Mouse (Mus musculus) midbrain, embryonic 16.5 days (tissue): ENCODE measurements around the gene Taf5. TPM values are rescaled to one million over a fixed set of nuclear protein-coding genes. Genes with fewer than 3 reads are reported as not detected.

Experiments used
- polyA plus RNA-seq: library from polyadenylated mRNA; unstranded; fragments of >200 nt; fragmentation: Nextera tagmentation; extraction: Ambion mirVana; gene quantifications from 2 replicates; pipeline ENCODE4 v1.2.1, GENCODE M21; 2015

Taf5 gene
- polyA plus RNA-seq, 1 experiment from 2014 or later: 5.1 TPM

Other genes starting within 250 kb of the Taf5 start
- 424 and 528 TPM in 2 replicates for gene Ina, start 53.0 kb upstream of the Taf5 start, polyA plus RNA-seq
- 85.7 and 93.4 TPM in 2 replicates for gene Nt5c2, start 52.6 kb upstream of the Taf5 start, polyA plus RNA-seq
- gene Pcgf6, start 16.8 kb upstream of the Taf5 start, polyA plus RNA-seq: 33.9 and 35.1 TPM in 2 replicates
- gene Usmg5, start 22.9 kb downstream of the Taf5 start, polyA plus RNA-seq: 1,328 and 1,431 TPM in 2 replicates
- gene Pdcd11, start 23.0 kb downstream of the Taf5 start, polyA plus RNA-seq: 5.4 and 5.6 TPM in 2 replicates
- gene Calhm2, start 70.5 kb downstream of the Taf5 start, polyA plus RNA-seq: 0.89 and 1.1 TPM in 2 replicates
- not detected in 2 replicates for gene Calhm1, start 76.5 kb downstream of the Taf5 start, polyA plus RNA-seq
- gene Calhm3, start 90.0 kb downstream of the Taf5 start, polyA plus RNA-seq: not detected in 2 replicates
- gene Neurl1a, start 111.1 kb downstream of the Taf5 start, polyA plus RNA-seq: 15.3 and 15.4 TPM in 2 replicates